ENCODE assay signal across 9 mouse cellular contexts in genomic region chr6:119466921-119467784, GRCm38 (mm10). TPM values are rescaled to one million over a fixed set of nuclear protein-coding genes. Genes with fewer than 3 reads are reported as not detected.
DNase-seq lines count a peak whose midpoint lies in the region; ATAC-seq and TF ChIP-seq lines count a peak whose summit lies in the region.
"Had no signal": no experiment of that assay in that cellular context is flagged by ENCODE, and none has a peak within 500 bp of the region (broad histone marks: within the 10 kb centered on the region; RNA-seq: fewer than 3 reads in every experiment).

No protein-coding gene starts in this region.

- ATAC-seq in kidney, embryonic 15.5 days (replicated peaks; ENCODE audit: low FRiP score) = no peak
- ATAC-seq in megakaryocyte-erythroid progenitor cell, adult 5-6 weeks (replicated peaks; ENCODE audit: low FRiP score, low TSS enrichment, poor library complexity, severe bottlenecking) = no peak

- TF ChIP-seq EP300 in heart, adult 2 months (IDR thresholded peaks at IDR 0.05; ENCODE audit: insufficient read depth, low read depth, low read length) = 0 out of 2 replicates have a peak, but pooled peaks have one; percentile 10

- no peak overlapping the region for H3K9ac ChIP-seq in heart, adult 2 months (ENCODE audit: low read depth, low read length)
- H3K9ac ChIP-seq in kidney, embryonic 15.5 days = no peak overlapping the region
- H3K9ac ChIP-seq: embryonic facial prominence, embryonic 15.5 days; midbrain, embryonic 12.5 days had no signal

- H3K4me3 ChIP-seq in heart, adult 2 months = no peak overlapping the region
- H3K4me3 ChIP-seq in kidney, embryonic 15.5 days (replicated peaks) = no peak overlapping the region
- H3K4me3 ChIP-seq: embryonic facial prominence, embryonic 15.5 days; midbrain, embryonic 12.5 days had no signal

- TF ChIP-seq POLR2A in heart, adult 2 months (IDR thresholded peaks at IDR 0.05; ENCODE audit: insufficient read depth, low read depth, low read length) = no peak

- no peaks in the 10 kb centered on the region for H3K36me3 ChIP-seq in heart, adult 2 months (ENCODE audit: control insufficient read depth, insufficient read depth, low read length)
- no peaks in the 10 kb centered on the region for H3K36me3 ChIP-seq in kidney, embryonic 15.5 days
- H3K36me3 ChIP-seq: embryonic facial prominence, embryonic 15.5 days; midbrain, embryonic 12.5 days had no signal

- no peak for TF ChIP-seq CTCF in heart, adult 2 months (IDR thresholded peaks at IDR 0.05)

- no peaks in the 10 kb centered on the region for H3K27me3 ChIP-seq in heart, adult 2 months (ENCODE audit: control insufficient read depth, insufficient read depth, low read length)
- no peaks in the 10 kb centered on the region for H3K27me3 ChIP-seq in kidney, embryonic 15.5 days
- H3K27me3 ChIP-seq: embryonic facial prominence, embryonic 15.5 days; midbrain, embryonic 12.5 days had no signal

- peak; percentile 53 for DNase-seq in MN1 (ENCODE audit: low spot score)
- peak; percentile 73 for DNase-seq in adipocyte (ENCODE audit: low spot score)
- peak; percentile 55 to 63 for DNase-seq in heart, adult 2 months
- DNase-seq in spleen, adult 12 weeks (ENCODE audit: low spot score) = no peak
- no peak for DNase-seq in retina, embryonic 14.5 days (ENCODE audit: low spot score)

- no peaks in the 10 kb centered on the region for H3K79me2 ChIP-seq in heart, adult 2 months (replicated peaks; ENCODE audit: control insufficient read depth, insufficient read depth, low read length)

- peak overlapping the region; percentile 60 for H3K27ac ChIP-seq in heart, adult 2 months
- peak overlapping the region; percentile 9; the same call in 1 of the 2 replicates for H3K27ac ChIP-seq in kidney, embryonic 15.5 days
- H3K27ac ChIP-seq: embryonic facial prominence, embryonic 15.5 days; midbrain, embryonic 12.5 days had no signal

- no peaks in the 10 kb centered on the region for H3K9me3 ChIP-seq in kidney, embryonic 15.5 days (replicated peaks)
- H3K9me3 ChIP-seq: embryonic facial prominence, embryonic 15.5 days; midbrain, embryonic 12.5 days had no signal

- intact Hi-C loops in heart, adult 2 months (cut with DNase I) = no loop called here

- H3K4me1 ChIP-seq in heart, adult 2 months (ENCODE audit: control insufficient read depth, insufficient read depth, low read length) = peaks cover 5% of the 10 kb centered on the region
- H3K4me1 ChIP-seq in kidney, embryonic 15.5 days = no peaks in the 10 kb centered on the region
- H3K4me1 ChIP-seq: embryonic facial prominence, embryonic 15.5 days had no signal

- no peak overlapping the region for H3K4me2 ChIP-seq in kidney, embryonic 15.5 days
- H3K4me2 ChIP-seq: embryonic facial prominence, embryonic 15.5 days; midbrain, embryonic 12.5 days had no signal

- WGBS in heart, adult 2 months = 36% methylated on average over 10 of the region's 10 CpGs
- WGBS in kidney, embryonic 15.5 days = 65% methylated on average over 10 of the region's 10 CpGs

RNA-seq across cellular contexts. Expression of gene Fbxl14, which starts 12.3 kb away (rescaled TPM):
- total RNA-seq in heart, adult 2 months (2021) = 10 to 100 TPM; 16.0 to 16.6 TPM
- polyA plus RNA-seq in heart, adult 2 months (2012; rRNA removed) = 19.7 and 20.3 TPM in 2 replicates
- 5.0 and 6.1 TPM in 2 replicates for polyA plus RNA-seq in kidney, embryonic 15.5 days (2015; fragmentation: Nextera tagmentation; extraction: Ambion mirVana)
- total RNA-seq in megakaryocyte-erythroid progenitor cell, adult 5-6 weeks (2014; fragmentation: Nextera tagmentation) = 31.8 and 40.4 TPM in 2 replicates
- total RNA-seq in megakaryocyte-erythroid progenitor cell, adult 5-6 weeks (2017) = 39.9 and 41.0 TPM in 2 replicates

RNA-seq across cellular contexts. Expression of gene Adipor2, which starts 49.6 kb away (rescaled TPM):
- total RNA-seq in heart, adult 2 months (2021) = 10 to 100 TPM; 62.7 to 63.6 TPM
- polyA plus RNA-seq in heart, adult 2 months (2012; rRNA removed) = 57.0 and 72.2 TPM in 2 replicates
- 42.3 and 45.0 TPM in 2 replicates for polyA plus RNA-seq in kidney, embryonic 15.5 days (2015; fragmentation: Nextera tagmentation; extraction: Ambion mirVana)
- total RNA-seq in megakaryocyte-erythroid progenitor cell, adult 5-6 weeks (2014; fragmentation: Nextera tagmentation) = 34.1 and 37.1 TPM in 2 replicates
- total RNA-seq in megakaryocyte-erythroid progenitor cell, adult 5-6 weeks (2017) = 65.9 and 73.1 TPM in 2 replicates

Comparison
In these comparisons a context has a peak if more than half of its experiments do, and no peak if none do; other contexts are left out.
1. DNase-seq: peak in MN1 (single experiment), adipocyte (single experiment) and heart, adult 2 months (2 of 2); none in spleen, adult 12 weeks (single experiment) and retina, embryonic 14.5 days (single experiment).